Mouse (Mus musculus): ENCODE measurements around the gene Zmynd8.

Gene Zmynd8

DNA sequence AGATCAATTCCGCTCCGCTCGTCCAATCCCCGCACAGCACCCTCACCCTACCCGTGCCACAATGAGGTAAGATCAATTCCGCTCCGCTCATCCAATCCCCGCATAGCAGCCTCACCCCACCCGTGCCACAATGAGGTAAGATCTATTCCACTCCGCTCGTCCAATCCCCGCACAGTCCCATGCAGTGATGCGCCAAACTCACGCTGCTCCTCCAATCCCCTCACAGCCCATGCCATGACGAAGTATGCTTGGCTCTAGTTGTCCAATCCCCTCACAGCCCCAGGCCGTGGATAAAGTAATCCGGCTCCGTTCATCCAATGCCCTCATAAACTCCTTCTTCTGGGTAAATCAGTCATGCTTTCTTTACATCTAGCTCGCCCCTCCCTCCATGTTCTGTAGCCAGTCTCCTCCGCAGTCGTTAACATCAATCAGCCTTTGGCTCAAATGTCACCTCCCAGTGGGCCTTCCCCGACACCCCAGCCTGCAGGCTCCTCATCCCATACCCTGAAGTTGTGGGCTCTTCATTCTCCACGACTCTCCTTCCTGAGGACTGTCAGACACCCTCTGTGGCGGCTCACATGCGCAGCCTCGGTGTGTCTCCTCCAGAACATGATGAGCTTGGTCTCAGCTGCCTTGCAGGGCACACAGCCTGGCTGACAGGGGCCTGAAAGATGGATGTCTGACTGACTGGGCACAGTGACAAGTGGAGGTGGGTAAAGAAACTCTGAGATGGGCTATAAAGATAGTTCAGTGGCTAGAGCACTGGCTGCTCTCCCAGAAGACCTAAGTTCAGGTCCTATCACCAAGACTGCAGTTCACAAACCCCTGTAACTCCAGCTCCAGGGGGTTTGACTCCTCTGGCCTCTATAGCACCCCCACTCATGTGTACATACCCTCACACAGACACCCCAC is 36.9 kb downstream of the Zmynd8 start:
- in situ Hi-C loops (cut with MboI; ENCODE audit: unreplicated experiment in 2 of 2), result no loop called here

DNA sequence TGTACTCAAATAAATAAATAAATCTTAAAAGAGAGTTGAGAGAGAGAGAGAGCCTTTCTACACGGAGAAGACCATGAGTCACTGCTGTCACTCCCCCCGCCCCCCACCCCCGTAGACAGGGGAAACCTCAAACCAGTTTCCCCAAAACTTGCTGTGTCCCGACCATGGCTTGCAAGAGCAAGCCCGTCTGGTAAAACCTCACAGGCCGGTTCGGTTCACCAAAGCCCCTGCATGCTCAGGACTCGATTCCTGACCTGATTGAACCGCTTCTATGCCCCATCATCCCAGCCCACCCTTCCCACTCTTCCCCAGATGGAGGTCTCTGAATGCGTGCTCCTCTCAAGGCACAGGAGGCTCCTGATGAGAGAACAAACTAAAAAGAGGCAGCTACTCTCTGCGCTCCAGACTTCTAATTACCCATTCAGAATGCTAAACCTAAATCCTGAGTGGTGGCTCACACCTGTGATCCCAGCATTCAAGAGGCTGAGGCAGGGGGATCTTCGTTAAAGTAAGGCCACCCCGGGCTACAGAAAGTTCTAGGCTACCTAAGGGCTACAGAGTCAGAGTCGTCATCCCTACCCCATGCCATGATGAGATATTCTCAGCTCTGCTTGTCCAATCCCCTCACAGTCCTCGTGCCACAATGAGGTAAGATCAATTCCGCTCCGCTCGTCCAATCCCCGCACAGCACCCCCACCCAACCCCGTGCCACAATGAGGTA is 37.7 kb downstream of the Zmynd8 start:
- in situ Hi-C loops (cut with MboI; ENCODE audit: unreplicated experiment in 2 of 2), result no loop called here

DNA sequence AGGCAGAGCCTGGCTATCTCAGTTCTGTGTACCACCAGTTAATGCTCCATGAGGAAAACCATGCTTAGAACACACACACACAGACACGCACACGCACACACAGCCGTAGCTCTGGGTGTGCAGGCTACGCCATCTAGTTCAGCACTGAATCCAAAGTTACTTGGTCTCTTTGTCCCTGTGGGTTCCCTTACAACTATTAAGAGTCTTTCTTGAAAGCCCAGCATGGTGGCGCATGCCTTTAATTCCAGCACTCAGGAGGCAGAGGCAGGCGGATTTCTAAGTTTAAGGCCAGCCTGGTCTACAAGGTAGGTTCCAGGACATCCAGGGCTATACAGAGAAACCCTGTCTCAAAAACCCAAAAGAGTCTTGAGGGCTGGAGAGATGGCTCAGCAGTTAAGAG is 38.4 kb downstream of the Zmynd8 start:
- in situ Hi-C loops (cut with MboI; ENCODE audit: unreplicated experiment in 2 of 2), result no loop called here

DNA sequence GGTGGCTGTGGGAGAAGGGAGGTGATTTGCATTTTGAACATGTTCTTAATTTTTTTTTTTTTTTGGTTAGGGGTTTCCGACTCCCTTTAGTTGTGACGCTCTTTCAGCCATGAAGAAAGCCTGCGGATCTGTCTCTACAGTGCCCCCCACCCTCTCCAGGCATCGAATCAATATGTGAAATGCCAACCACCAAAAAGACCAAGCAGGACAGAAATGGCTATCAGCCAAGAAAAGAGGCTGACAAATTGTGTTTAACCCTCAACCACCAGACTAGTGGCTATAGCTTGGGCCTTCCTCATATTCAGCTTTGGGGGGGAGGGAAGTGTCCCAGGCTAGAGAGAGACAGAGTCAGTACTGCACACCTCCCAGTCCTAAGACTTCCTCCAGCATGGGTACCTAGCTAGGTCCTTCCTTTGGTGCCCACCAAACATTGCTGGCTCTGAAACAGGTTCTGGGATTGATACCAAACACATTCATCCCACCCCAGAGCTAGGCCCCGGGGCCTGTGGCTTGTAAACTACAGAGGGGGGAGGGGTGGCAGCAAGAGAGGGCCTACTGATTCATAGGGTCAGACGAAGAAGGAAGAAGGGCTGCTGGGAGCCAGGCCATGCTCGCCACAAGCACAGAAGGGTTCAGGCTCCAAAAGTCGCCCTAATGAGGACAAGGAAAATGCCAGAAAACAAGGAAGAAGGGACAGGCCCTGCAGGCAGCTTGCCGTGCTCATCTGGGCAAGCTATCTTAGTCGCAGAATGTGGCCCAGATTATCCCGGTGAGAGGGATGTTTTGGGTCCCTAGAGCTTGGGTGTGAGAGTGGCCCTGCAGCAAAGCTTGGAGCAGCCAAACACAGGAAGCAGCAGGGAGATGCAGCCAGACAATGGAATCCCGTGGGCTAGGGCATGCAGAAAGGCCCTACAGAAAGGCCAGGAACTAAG is 40.1 kb downstream of the Zmynd8 start:
- in situ Hi-C loops (cut with MboI; ENCODE audit: unreplicated experiment in 2 of 2), result no loop called here

DNA sequence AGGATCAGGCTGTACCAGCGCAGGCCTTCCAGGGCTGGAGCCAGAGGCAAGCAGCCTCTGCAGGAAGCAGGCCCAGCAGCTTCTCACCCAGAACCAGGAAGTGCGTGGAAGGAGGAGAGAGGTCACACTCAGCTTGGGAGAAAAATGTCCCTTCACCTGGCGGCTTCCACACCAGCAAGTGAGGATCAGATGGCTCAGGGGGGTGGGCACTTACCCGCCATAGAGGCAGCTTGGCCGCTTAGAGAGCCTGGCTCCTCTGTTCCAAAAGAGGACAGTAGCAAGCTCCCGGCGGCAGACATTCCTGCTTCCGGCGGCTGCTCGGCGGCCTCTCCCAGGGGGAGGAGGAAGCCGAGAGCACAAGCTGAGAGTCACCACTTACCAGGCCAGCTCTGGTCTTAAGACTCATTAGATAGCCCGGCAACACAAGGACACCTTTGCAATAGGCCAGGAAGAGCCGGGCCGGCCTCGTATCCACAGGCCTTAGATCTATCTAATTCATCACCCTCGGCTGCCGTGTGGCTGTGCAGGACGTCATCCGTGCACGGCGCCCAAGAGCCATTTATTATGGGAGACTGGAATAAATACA is 40.9 kb downstream of the Zmynd8 start:
- in situ Hi-C loops (cut with MboI; ENCODE audit: unreplicated experiment in 2 of 2), result no loop called here

DNA sequence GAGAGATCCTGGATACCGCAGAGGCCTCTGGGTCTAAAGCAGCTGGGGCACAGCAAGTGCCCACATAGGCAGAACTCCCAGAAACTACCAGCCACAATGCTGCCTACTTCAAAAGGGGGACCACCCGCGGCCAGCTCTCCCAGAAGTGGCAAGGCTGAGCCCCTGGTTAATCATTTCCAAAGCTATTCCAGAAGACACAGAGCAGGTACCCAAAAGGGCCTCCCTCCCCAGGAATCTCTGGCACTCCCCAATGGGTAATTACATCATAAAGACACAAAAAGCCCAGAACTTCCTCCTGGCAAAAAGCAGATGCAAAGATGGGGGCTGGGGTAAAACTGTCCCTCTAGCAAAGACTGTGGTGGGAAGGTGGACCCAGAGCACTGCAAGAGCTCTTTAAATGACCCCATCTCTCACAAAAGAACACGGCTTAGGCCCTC is 41.4 kb downstream of the Zmynd8 start:
- in situ Hi-C loops (cut with MboI; ENCODE audit: unreplicated experiment in 2 of 2), result no loop called here

DNA sequence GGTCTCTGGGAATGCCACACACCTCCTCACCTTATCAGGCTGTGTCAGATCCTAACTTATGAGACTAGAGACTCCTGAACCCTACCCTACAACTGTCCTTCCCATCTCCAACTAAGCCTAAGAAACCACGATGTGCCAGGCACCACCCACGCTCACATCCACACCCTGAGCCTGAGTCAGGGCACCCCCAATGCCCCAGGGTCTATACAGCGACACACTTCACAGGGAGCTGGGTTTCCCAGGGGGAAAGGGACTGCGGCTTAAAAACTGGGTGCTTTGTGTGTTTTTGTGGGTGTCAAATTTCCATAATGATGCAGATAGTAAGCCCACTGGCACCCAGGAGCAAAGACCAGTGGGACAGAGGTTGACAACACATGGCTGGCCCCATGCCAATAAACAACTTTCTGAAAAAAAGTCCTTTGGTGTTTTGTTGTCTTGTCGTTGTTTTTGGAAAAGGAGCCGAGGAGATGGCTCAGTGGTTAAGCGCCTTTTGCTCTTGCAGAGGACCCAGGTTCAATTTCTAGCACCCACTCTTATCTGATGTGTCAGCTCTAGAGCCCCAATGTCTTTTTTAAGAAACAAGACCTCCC is 42.1 kb downstream of the Zmynd8 start:
- in situ Hi-C loops (cut with MboI; ENCODE audit: unreplicated experiment in 2 of 2), result no loop called here

DNA sequence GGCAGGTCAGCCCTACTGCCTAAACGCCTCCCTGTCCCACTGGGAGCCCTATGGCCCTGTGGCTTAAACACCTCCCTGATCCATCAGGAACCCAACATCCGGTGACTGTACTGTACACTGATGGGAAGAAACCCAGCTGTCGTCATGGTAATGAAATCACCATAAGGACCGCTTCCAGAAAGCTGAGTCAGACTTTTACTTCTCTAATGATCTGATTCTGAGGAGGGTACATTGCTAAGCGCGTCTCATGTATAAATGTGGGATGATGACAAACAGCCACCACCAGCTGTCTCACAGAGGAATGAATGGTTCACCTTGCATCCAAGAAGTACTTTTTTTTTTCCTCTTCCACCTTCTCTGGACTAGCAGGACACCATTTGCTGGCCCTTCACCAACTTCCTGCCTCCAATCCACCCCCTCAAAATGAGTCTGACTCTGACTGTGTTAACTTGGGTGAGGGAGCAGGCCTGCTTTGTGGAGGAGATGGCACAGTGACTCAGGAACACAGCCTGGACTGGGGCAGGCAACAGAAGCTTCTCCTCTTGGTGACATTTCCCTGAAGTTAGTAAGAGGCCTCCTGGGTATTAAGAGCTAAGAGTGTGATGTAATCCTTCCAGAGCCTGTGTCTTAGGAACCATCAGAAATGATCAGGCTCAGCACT is 43.0 kb downstream of the Zmynd8 start:
- in situ Hi-C loops (cut with MboI; ENCODE audit: unreplicated experiment in 2 of 2), result no loop called here

DNA sequence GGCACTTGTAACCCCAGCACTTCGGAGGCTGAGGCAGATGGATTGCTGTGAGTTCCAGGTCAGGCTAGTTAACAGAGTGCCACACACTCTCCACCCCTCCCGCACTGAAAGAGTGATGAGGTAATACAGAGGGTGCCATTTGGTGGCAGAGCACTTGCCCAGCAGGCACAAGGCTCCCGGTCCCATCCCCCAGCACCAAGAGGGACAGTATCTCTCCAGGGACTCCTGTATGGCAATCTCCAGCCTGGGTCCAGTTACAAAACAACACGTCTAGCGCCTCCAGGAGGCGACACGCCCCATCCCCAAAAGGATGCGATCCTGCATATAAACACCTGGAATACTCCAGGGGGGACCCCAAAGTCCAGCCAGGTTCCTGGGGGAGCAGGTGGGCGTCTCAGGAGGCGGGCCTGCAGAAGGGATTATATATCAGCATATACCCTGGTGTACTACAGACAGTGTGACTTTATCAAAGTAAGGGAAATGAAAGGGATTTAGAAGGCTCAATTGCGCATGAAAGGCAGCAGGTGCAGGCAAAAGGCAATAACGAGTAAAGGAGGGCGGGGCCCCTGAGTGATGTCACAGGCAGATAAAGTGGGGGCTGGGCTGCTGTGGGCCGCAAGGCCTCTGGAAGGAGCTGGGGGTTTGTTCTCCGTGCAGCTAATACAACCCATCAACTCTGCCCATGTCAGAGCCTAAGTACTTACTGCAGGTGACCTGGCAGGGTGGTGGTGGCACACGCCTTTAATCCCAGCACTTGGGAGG is 44.4 kb downstream of the Zmynd8 start:
- in situ Hi-C loops (cut with MboI; ENCODE audit: unreplicated experiment in 2 of 2), result no loop called here

DNA sequence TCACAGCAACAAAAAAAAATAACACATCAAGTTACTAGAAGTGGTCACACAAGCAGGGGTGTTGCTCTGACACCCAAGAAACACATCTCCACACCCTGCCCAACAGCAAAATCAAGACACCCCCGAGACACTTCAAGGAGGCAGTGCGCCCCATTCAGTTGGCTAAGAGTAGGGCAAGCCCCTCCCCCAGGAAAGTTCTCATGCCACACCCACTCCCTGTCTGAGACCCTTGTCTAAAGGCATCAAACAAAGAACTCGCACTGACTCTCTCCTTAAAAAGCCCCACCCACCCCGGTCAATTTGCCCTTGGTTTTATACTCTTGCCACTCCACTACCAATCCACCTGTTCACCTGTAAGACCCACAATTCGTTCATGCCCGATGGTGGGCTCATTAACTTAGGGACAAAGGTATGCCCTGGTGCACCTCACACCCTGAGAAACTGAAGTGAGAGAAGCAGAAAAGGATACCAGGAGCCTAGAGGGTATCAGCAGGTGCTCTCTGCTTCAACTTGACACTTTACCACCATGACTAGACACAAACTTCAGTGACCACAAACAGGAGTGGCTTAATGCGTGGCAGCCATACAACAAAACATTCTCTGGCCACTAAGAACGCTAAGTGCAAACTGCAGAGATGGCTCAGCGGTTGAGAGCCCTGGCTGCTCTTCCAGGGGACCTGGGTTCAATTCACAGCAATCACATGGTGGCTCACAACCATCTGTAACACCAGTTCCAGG is 45.8 kb downstream of the Zmynd8 start:
- in situ Hi-C loops (cut with MboI; ENCODE audit: unreplicated experiment in 2 of 2), result no loop called here

DNA sequence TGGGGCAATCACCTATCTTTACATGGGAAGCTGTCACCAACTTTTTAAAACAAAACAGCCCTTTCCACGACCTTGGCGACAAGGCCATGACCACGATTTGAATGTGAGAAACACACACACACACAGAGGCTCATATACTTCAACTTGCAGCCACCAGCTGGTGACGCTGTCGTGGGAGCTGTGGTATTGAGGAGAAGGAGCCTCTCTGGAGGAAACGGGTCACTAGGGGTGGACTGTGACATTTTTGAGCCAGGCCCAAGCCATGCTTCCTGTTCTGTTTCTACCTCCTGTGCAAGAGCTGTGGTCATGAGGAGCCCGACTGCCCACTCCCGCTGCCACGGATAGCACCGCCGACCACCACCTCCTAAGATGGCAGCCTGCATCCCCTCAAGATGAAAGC is 46.4 kb downstream of the Zmynd8 start:
- in situ Hi-C loops (cut with MboI; ENCODE audit: unreplicated experiment in 2 of 2), result no loop called here

DNA sequence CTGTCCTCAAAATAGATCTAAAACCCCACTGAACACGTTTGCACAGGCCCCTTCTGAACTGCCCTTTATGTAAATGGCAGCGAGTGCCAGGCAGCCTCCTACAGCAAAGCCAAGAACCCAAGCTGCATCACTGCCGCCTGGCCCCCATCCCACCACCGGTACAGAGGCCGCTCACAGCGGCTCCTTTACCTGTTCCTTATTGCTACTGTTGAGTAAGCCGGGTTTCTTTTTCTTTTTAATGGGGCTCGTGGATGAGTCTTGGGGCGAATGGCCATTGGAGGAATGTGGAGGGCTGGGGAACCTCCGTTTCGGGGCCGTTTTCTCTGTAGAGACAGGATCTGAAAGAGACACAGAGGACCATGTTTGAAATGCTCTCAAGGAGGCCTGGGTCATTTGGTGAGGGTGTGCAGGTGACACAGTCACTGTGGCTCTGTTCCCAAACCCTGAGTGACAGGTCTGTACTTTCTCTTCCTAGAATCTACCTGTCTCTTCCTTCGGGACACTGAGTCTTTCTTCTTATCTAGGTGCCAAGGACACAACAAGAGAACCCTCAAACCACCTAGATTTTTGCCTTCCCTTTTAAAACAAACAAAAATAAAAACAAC is 46.9 kb downstream of the Zmynd8 start:
- in situ Hi-C loops (cut with MboI; ENCODE audit: unreplicated experiment in 2 of 2), result no loop called here

DNA sequence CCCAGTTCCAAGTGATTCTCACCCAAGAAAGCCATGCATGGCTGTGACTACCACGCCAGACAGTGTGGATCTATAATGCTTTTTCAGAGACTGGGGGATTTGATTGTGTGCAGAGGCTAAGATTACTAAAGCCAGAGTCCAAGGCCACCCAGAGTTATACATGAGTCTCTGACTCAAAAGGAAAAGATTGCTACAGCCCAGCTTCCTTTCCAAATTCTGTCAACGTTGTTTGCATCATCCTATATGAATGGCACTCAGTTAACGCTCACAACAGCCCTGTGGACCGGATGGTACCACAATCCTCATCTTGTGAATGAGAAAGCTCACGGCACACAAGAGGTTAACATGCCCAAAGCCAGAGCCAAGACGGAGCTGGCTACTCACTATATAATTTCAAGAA is 48.0 kb downstream of the Zmynd8 start:
- in situ Hi-C loops (cut with MboI; ENCODE audit: unreplicated experiment in 2 of 2), result no loop called here

DNA sequence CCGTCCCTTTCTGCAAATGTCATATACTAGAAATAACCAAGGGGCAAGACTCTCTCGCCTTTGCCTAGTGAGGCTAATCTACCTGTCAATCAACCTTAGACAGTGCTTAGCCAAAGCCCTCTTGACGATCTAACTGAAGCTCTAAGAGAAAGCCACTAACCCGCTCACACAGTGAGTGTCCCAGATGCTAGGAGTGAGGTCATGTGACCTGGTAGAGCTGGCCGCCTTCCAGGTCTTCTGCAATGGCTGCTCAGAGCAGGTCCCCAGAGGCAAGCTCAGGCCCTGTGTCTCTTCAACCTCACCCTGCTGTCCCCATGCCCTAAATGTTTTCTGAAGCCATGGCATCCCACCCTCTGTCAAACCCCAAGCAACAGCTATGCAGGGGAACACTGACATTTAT is 49.7 kb downstream of the Zmynd8 start:
- in situ Hi-C loops (cut with MboI; ENCODE audit: unreplicated experiment in 2 of 2), result no loop called here

DNA sequence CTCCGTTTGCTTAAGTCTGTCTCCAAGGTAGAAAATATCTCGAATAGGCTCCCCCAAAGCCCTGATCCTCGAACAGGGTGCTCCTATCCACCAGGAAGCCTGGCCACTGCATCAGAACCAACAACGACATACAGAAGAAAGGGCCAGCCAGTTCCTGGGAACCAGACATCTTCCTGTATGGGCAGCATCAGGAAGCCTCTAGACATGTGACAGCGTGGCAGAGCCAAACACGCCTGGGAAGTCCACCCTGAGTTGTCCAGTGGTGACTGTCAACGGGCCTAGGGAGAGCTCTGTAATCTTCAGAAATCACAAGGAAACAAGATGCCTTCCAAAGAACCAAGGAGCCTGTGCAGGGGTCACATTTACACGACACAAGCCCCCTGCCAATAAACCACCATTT is 52.0 kb downstream of the Zmynd8 start:
- in situ Hi-C loops (cut with MboI; ENCODE audit: unreplicated experiment in 2 of 2), result no loop called here

DNA sequence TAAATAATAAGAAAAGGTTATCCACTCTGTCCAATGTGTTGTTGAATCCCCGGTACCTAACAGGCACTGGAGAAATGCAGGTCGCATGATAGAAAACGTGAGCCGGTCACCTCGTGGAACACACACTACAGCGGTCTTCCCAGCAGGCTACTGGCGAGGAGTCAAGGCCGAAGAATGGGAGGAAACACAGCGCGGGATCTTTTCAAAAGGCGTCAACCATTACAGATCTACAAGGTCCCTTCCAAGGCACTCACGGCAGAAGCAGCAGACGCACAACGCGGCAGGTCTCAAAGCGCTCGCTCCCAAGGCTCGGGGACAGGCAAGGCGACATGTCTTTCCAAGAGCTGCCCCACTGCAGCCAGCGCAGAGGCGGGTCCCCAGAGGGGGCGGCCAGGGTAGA is 53.3 kb downstream of the Zmynd8 start:
- in situ Hi-C loops (cut with MboI; ENCODE audit: unreplicated experiment in 2 of 2), result no loop called here

DNA sequence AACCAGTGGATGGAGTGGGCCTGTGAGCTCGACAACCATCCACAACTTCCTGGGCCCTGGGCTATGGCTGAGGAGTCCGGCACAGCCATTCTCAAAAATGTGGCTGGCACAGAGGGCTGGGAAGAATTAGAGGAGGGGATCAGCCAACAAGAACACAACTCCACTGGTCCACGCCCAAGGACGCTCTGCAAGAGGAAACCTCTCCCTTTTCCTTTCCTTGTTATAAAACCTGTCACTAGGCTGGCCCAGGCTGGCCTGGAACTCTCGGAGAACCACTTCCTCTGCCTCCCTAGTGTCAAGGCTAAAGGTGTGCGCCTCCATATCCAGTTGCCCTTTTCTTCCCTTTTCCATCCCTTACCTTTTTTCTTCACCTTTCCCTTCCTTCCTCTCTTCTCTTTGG is 55.5 kb downstream of the Zmynd8 start:
- in situ Hi-C loops (cut with MboI; ENCODE audit: unreplicated experiment in 2 of 2), result no loop called here

DNA sequence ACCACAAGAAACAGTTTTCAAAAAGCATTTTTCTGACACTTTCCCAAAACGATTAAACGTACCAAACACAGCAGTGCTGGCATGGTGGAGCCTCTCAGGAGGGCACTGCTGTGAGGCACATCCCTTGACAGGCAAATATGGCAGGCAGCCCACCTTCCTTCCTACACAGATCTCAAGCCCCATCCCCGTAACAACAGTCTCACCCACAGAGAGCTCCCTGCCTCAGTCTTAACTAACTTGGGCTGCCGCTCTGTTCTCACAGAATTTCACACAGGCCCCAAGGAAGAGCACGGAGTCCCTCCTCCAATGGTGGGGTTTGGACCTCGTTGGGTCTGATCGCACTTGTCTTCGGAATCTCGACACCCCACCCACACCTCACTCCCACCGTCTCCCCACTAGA is 56.6 kb downstream of the Zmynd8 start:
- in situ Hi-C loops (cut with MboI; ENCODE audit: unreplicated experiment in 2 of 2), result no loop called here

All from v-Abl transformed pro-B cells (cell line).